Mouse (Mus musculus) frontal cortex, adult 2 months (tissue): ENCODE measurements around the gene Gm20388. TPM values are rescaled to one million over a fixed set of nuclear protein-coding genes. Genes with fewer than 3 reads are reported as not detected.
A peak's percentile ranks its signal among the peaks of the same experiment; 100 is the strongest.

Source experiments
- DNase-seq, 2 experiments: peaks; one replicate each; pipeline ENCODE4 v3.0.0; 2022; ENCODE audit warnings: low spot score in 1 of 2; ENCODE audit errors: extremely low spot score in 1 of 2
- polyA plus RNA-seq: library from polyadenylated mRNA; depleted of rRNA; stranded (reverse); fragments of >200 nt; gene quantifications from 2 replicates; pipeline ENCODE4 v1.2.3, GENCODE M21; 2012

Gene Gm20388
- polyA plus RNA-seq, 1 experiment: 22.2 TPM

DNA sequence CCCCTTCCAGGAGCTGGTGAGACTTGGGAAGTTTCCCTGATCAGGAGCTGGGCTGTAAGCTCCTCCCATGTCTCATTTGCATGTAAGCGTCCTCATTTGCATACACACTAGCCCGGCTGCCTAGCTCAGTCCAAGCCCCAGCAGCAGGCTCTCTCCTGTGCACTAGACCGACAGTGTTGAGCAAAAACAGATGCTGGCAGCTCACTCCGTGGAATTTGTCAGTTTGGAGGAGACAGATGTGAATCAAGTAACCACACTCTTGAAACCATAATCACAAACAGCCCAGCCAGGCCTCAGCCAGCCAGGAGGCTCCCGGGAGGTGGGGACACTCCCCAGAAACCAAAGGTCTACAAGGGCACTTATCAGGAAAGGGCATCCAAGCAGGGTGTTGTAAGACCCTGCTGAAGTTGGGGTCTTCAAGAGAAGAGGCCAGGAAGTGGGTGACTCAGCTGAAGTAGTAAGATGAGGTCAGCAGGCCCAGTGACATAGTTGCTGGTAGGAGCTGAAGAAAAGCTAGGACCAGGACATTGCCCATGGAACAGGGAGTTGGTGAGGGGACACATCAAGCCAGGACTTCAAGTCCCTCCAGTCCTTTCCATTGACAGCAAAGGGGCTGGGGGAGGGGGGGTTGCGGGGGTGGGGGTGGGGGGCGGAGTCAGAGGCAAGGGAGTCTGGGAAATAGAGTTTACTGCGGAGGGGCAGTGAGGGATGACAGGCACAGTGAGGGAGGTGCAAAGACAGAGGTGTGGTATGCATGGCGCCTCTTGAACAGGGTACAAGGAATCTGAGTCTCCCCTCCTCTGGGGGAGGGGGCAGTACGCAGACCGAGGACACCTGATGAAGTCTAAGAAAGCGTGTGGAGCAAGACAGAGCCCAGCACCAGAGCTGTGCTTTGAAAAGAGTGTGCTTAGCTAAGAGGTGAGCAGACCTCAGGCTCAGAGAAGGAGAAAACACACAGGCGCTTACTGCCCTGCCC, 306.5 kb downstream of the Gm20388 start:
- no peak for DNase-seq

GRCm38 (mm10) chr8:120222548-120222947, 311.9 kb downstream of the Gm20388 start:
- DNase-seq: no peak

DNA sequence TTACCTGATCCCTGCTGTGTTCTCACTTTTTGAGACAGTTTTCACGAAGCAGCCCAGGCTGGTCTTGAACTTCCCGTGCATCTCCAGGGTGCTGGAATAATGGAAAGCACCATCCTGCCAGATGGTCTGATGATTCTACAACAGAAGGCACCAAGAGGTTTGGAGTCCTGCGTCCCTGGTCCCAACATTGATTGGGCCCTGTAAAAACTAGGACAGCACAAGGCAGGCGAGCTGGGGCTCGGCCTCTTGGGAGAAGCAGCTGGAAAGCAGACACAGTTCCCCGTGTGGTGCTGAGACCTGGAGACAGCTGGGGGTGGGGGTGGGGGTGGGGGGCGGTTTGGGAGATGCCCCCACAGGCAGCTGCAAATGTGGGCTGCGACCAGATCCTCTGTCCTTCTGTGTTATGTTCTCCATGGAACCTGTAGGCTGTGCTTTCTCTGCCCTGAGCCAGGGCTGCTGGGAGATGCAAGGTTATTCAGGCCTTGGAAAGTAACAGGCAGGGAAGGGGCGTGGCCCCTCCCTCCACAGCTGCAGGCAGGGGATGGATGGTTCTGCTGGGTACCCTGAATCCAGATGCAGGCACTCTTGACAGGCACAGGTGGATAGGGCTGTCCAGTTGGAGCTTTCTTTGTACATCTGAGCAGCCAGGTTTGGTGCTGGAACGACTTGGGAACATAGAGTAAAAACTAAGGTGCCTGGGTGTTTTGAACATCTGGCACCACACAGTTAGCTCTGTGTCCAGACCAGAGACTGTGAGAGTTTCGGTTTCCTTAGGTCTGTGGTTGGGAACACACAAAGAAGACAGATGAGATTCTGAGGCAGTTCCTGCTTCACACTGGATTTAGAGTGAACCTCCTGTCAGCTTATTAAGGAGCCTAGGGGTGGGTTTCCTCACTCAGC, 314.1 kb downstream of the Gm20388 start:
- DNase-seq: no peak

GRCm38 (mm10) chr8:120225421-120226151, 314.9 kb downstream of the Gm20388 start:
- peak; percentile 78 to 89 for DNase-seq

DNA sequence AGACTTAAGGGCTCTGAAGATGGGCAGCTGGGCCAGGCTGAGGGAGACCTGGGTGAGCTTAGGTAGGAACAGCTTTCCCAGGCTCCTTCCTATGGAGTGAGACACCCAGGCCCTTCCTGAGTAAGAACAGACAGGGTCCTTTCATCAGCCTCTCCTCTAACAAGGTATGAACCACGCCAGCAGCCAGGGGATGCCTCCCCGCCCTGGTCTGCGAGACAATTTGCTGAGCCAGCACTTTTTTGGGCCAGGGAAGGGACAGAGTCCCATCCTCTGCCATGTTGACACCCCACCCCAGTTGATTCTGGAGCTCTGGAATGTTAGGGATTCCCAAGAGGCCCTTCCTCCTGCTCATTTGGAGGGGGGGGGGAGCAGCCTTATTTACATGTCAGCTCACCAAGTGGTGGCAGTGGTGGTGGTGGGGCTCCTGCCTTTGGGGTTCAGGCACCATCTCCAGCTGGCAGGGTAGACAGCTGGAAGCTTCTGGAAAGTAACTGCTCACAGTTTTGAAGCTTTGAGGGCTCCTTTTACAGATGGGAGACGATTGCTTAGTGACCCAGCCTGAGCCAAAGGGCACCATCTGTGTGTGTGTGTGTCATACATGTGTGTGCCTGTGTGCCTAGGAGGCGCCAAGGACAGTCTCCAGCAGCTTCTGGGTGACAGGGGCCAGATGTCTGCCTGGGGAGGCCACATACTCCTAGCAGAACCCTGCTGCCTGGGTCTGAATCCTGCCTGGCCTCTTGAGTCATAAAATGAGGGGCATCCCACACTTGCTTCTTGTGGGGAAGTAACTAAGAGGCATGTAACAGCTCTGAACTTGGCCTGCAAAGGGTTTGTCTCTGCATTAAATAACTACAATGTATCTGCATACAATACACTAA, 316.3 kb downstream of the Gm20388 start:
- no peak for DNase-seq

- DNase-seq: no peak
Measured at GRCm38 (mm10) chr8:120227578-120227876, 316.9 kb downstream of the Gm20388 start.

DNA sequence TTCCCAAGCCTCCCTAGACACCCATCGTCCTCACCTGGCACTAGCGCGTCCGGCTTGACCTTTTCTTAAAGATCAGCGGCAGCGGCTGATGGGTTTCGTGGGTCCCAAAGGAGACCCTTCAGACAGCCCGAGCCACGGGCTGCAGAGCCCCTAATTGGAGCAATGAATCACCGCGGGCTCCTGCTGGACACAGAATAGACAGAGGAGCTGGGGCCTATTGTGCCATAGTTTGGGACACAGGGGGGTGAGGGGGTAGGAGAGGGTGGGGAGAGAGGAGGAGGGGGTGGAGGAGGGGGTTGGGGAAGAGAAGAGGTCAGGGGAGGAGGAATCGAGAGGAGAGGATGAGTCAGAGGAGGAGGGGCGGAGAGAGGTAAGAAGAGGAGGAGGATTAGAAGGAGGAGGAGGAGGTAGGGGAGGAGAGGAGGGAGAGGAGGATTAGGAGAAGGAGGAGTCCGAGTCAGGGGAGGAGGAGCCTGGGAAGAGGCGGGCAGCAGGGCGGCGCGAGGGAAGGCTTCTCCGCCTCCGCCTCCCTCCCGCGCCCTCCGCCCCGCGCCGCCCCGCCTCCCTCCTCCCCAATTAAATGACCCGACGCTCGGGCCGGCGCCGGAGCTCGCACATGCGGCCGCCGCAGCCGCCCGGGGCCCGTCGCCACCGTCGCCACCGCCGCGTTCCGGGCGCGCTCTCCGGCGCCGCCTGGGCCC, 317.4 kb downstream of the Gm20388 start, which contains the start of gene Gse1:
TSS of gene Gse1 (plus strand) at position 566 of the 701 bp plus-strand sequence.
- DNase-seq: peak; percentile 50 to 75

- DNase-seq: peak in 1 of 2 experiments; percentile 52
Measured at GRCm38 (mm10) chr8:120228781-120229573, 318.3 kb downstream of the Gm20388 start.

DNA sequence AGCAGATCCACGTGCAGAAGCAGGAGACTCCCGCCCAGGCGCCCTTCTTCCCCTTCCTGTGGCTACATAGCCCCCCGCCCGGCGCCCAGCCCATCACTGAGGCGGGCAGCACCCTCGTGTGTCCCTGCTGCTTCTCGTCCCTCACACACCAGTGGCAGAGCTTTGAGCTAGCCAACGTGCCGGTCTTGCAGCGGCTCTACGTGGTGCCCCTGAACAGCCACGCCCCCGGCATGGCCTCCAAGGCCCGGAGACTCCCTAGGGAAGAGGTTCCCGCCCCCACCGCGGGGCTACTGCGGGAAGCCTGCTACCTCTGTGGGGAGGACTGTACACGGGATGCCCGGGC, 318.9 kb downstream of the Gm20388 start:
- no peak for DNase-seq

DNA sequence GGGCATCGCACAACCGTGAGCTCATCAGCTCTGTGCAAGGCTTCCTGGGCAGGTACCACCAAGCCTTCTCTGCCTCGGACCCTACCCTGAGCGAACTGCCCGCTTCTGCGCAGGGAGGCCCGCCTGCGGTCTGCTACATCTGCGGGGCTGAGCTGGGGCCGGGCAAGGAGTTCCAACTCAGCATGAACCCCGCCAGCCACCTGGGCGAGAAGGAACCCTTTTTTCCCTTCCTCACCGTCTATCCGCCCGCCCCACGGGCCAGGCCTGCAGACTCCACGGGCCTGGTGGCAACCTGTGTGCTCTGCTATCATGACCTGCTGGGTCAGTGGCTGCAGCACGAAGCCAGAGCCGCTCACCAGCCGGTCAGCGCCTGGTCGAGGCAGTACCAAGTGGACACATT, 319.4 kb downstream of the Gm20388 start:
- DNase-seq: no peak

DNA sequence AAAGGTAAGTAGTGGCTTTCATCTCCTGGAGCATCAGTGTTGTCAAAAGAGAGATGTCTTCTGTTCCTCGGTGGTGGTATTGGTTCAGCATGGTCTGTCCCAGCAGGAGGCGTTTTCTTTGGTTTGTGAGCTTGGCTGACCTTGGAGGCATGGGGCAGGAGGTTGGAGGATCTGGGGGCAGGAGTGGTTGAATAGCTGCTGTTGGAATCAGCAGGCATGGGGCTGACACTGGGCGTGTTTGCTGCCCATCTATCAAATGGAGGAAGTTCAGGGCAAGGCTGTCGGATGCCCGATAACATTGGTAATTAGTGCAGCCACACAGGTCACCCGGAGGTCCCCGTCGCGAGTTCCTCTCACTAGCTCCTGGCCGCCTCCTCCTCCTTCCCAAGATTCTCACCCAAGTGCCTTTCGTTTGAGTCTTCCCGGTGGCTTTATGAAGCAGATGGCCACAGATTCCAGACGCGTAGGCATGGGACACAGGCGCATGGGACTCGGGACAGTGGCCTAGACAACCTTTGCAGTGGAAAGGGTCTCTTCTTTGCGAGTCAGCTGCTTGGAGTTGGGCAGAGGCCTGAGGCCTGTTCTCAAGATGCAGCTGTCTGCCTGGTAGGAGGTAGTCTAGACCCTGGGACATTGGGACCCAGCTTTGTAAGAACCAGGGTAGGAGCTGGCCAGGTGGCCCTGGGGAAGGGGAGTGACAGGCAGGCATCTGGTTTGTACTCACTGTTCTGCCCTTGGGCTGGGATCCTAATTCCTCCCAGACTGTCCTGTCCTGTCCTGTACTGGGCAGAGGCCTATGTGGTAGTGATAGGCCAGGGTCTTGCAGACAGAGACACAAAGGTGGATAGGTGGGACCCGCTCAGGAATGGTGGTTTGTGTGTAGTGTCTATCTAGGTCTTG, 320.3 kb downstream of the Gm20388 start:
- no peak for DNase-seq

DNA sequence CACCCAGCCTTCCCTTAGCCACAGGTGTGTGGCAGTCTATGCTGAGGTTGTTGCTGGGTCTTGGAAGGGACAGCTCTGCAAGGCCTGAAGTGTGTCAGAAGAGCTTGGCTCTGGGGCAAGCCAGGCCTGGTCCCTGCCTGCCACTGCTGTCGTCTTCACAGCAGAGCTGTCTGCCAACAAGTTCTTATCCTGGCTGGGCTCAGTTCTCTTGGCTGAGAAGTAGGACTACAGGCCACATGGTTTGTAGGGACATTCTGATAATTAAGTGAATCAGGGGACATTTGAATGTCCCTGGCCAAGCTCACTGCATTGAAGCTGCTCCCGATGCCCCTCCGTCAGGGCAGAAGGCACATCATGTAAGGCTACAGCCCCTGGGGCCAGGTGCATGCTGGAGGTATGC, 321.2 kb downstream of the Gm20388 start:
- no peak for DNase-seq

DNA sequence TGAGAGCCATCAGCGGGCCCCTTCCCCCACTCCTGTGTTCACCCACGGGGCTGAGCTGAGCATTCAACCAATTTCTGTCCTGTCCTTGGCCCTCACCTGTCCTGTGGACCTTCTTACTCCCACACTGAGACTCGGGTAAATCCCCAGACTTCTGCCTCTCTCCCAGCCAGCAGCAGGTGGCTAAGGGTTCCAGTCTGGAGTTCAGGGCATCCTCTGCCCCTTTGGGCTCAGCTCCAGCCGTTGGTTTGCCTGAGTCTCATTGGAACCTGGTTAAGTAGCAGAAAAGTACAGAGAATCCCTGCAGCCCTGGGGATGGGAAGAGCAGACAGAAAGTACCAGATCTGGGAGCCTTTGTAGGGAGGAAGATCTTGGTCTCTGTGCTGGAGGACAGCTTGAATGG, 321.8 kb downstream of the Gm20388 start:
- DNase-seq: no peak

DNA sequence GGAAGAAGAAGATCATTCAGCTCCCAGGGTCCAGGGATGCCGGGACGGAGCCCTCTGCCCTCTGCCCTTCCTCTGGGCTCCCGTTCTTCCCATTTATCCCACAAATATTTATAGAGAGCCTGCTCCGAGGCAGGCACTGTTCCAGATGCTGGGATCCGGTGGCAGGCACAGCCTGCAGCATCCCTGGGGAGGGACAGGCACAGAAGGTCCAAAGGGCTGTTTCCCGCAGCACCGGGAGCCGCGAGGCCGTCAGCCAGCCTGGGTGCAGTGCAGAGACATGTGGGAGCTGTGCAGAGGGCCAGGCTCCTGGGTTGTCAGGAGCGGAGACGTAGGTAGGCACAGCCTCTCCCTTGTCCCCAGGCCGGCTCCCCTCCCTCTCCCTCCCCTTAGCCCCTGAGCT, 322.3 kb downstream of the Gm20388 start:
- DNase-seq: no peak

DNA sequence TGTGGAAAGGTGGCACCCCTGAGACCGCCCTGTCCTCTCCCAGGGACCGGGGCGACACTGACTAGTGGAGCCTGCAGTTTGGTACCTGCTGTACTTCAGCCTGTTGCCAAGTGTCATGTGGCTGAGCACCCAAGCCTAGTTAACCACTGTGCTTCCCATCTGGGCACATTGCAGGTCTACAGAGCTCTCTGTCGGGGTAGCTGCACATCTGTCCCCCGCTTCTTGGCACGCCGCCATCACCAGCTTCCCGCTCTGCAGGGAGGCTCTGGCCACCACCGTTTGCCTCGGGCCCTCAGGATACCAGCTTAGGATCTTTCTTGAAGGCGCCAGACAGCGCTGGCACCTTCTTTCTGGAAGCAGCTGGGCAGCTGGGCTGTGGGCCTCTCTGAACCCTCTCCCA, 323.8 kb downstream of the Gm20388 start:
- DNase-seq: no peak

DNA sequence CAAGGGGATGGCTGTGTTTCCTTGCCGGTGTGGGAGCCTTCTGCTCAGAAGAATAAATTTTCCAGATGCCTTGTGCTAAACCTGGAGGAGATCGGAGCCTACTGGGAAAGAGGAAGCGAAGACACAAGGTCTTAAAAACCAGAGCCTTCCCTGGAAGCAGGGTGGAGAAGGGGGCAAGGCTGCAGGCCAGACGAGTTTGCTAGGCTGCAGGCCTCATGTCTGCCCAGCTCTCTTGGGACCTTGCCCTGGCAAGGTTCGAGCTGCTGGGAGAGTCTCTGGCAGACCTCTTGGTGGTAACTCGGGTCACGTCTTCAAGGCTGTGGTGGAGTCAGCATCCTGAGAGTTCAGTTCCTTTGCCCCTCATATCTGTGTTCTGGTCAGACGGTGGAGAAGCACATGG, 324.2 kb downstream of the Gm20388 start:
- no peak for DNase-seq

DNA sequence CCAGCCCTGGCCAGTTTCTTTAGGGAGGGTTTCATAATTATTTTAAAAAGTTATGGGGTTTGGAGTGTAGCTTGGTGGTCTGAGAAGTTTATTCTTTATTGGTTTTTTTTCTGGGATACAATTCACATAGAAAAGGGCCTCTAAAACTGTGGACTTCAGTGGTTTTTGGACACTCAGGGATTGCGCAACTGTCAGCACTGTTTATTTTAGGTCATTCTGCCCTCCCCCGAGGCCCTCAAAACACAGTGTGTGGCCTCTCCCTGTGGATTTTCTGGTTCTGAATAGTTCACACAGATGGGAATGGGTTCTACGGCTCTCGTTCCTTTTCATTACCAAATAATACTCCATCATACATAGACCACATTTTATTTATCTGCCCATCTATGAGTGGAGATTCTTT, 332.6 kb downstream of the Gm20388 start:
- no peak for DNase-seq
